27 mouse cellular contexts compared by ENCODE assay signal in the genomic region with DNA sequence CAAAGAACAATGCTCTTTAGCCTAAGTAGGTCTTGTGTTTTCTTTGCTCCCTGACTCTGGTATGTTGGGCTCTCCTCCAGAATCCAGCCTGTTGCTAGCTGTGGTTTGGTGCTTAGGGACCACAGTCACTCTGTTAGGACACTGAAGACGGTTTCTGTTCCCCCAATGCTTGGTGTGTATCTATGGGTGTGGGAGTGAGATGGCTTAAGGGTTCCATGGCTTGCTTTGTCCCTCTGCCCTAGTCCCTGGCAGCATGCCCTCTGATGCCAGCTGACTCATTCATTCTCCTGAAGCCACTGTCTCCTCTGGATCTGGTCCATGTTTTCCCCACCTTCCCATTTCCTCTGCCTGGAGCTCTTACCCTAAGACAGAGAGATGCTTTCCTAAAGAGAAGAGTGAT. TPM values are rescaled to one million over a fixed set of nuclear protein-coding genes. Genes with fewer than 3 reads are reported as not detected.
A peak's percentile ranks its signal among the peaks of the same experiment; 100 is the strongest.
DNase-seq lines count a peak whose midpoint lies in the region; ATAC-seq lines count a peak whose summit lies in the region.
"Had no signal": no experiment of that assay in that cellular context is flagged by ENCODE, and none has a peak within 500 bp of the region (broad histone marks: within the 10 kb centered on the region; RNA-seq: fewer than 3 reads in every experiment).

No protein-coding gene starts in this region.

- no peaks in the 10 kb centered on the region for H3K36me3 ChIP-seq in forebrain, embryonic 16.5 days (ENCODE audit: control insufficient read depth, insufficient read depth)
- H3K36me3 ChIP-seq: embryonic facial prominence, embryonic 15.5 days; forebrain, embryonic 10.5 days; heart, embryonic 12.5 days; hindbrain, embryonic 12.5 days had no signal

- 61% methylated on average over 1 of the region's 1 CpGs for WGBS in forebrain, embryonic 16.5 days

- H3K27ac ChIP-seq in forebrain, embryonic 16.5 days (ENCODE audit: low read length), result no peak overlapping the region
- H3K27ac ChIP-seq: embryonic facial prominence, embryonic 15.5 days; forebrain, embryonic 10.5 days; heart, adult 2 months; hindbrain, embryonic 12.5 days had no signal

- H3K9ac ChIP-seq in forebrain, embryonic 16.5 days (replicated peaks; ENCODE audit: low read depth, low read length), result no peak overlapping the region
- H3K9ac ChIP-seq: embryonic facial prominence, embryonic 15.5 days; heart, embryonic 12.5 days; hindbrain, embryonic 12.5 days had no signal

- peak; percentile 75 for ATAC-seq in megakaryocyte, adult 5-6 weeks (ENCODE audit: poor library complexity, severe bottlenecking)
- ATAC-seq in forebrain, embryonic 16.5 days, result no peak
- ATAC-seq: activated CD4-positive, CD25-positive, alpha-beta regulatory T cell, adult 4 months; forebrain, embryonic 14.5 days; hindbrain, embryonic 16.5 days; inflammation-experienced regulatory T-cells, adult 6 months; Patski had no signal

- no peak overlapping the region for H3K4me2 ChIP-seq in forebrain, embryonic 16.5 days (ENCODE audit: low read length)
- H3K4me2 ChIP-seq: embryonic facial prominence, embryonic 15.5 days; heart, embryonic 12.5 days; hindbrain, embryonic 12.5 days had no signal

- peak; percentile 54 to 62 for DNase-seq in cerebellum, postnatal 10 days
- no peak for DNase-seq in cerebellum, adult 8-10 months
- peak; percentile 39 for DNase-seq in 3134 (ENCODE audit: extremely low read depth, insufficient read length, low spot score)
- peak; percentile 82 for DNase-seq in Muller cell, postnatal 12 days (ENCODE audit: inconsistent ontology term)
- DNase-seq in heart, postnatal 10 days, result no peak
- DNase-seq: adrenal gland, postnatal 36 days; cerebellum, adult 9-10 months; embryo, embryonic 11 days; gastrocnemius, postnatal 10 days; heart, adult 2 months; heart, postnatal 36 days; kidney, adult 11 months had no signal

- intact Hi-C loops in heart, postnatal 10 days (cut with DNase I), result no loop called here

- no peak overlapping the region for H3K4me3 ChIP-seq in forebrain, embryonic 16.5 days (replicated peaks; ENCODE audit: low read length)
- H3K4me3 ChIP-seq: embryonic facial prominence, embryonic 15.5 days; erythroblast, embryonic 14.5 days; forebrain, embryonic 10.5 days; heart, adult 2 months; heart, embryonic 12.5 days; hindbrain, embryonic 12.5 days had no signal

- H3K27me3 ChIP-seq in forebrain, embryonic 16.5 days (replicated peaks; ENCODE audit: control insufficient read depth, insufficient read depth, low read length), result no peaks in the 10 kb centered on the region
- H3K27me3 ChIP-seq: embryonic facial prominence, embryonic 15.5 days; heart, embryonic 12.5 days; hindbrain, embryonic 12.5 days; Patski had no signal

- H3K9me3 ChIP-seq in forebrain, embryonic 16.5 days (ENCODE audit: control insufficient read depth, low read length), result no peaks in the 10 kb centered on the region
- H3K9me3 ChIP-seq: embryonic facial prominence, embryonic 15.5 days; forebrain, embryonic 10.5 days; heart, embryonic 12.5 days; hindbrain, embryonic 12.5 days had no signal

- no peaks in the 10 kb centered on the region for H3K4me1 ChIP-seq in forebrain, embryonic 16.5 days (replicated peaks; ENCODE audit: control insufficient read depth, insufficient read depth, low read length)
- H3K4me1 ChIP-seq: embryonic facial prominence, embryonic 15.5 days; forebrain, embryonic 10.5 days; hindbrain, embryonic 12.5 days had no signal

RNA-seq across cellular contexts. Expression of a gene that starts 24.8 kb away (rescaled TPM):
- 0.39 and 0.60 TPM in 2 replicates for total RNA-seq in megakaryocyte, adult 5-6 weeks (2015)
- total RNA-seq in megakaryocyte, adult 5-6 weeks (2017), result not detected in 2 replicates
- not detected in 2 replicates for polyA plus RNA-seq in forebrain, embryonic 16.5 days (2015; fragmentation: Nextera tagmentation; extraction: Ambion mirVana)
- not detected for total RNA-seq in heart, postnatal 10 days (2021)
- total RNA-seq: adrenal gland, adult 18-20 months; gastrocnemius, postnatal 10 days; gastrocnemius, postnatal 4 days; heart, adult 2 months; heart, postnatal 36 days had no signal
- polyA plus RNA-seq: embryonic facial prominence, embryonic 11.5 days; erythroblast, embryonic 14.5 days; forebrain, embryonic 10.5 days; forebrain, embryonic 14.5 days; heart, adult 2 months; hindbrain, embryonic 12.5 days had no signal

RNA-seq across cellular contexts. Expression of a gene that starts 40.2 kb away (rescaled TPM):
- not detected in 2 replicates for total RNA-seq in megakaryocyte, adult 5-6 weeks (2015)
- total RNA-seq in megakaryocyte, adult 5-6 weeks (2017), result not detected in 2 replicates
- not detected in 2 replicates for polyA plus RNA-seq in forebrain, embryonic 16.5 days (2015; fragmentation: Nextera tagmentation; extraction: Ambion mirVana)
- under 1 TPM; 0.05 to 0.17 TPM for total RNA-seq in heart, postnatal 10 days (2021)
- total RNA-seq: adrenal gland, postnatal 36 days had no signal
- polyA plus RNA-seq: activated CD4-positive, CD25-positive, alpha-beta regulatory T cell, adult 4 months; erythroblast, embryonic 14.5 days; forebrain, embryonic 14.5 days; hindbrain, embryonic 12.5 days; hindbrain, embryonic 16.5 days; inflammation-experienced regulatory T-cells, adult 6 months had no signal

Comparison
In these comparisons a context has a peak if more than half of its experiments do, and no peak if none do; other contexts are left out.
1. DNase-seq: peak in cerebellum, postnatal 10 days (2 of 2), 3134 (single experiment) and Muller cell, postnatal 12 days (single experiment); none in cerebellum, adult 8-10 months (single experiment) and heart, postnatal 10 days (0 of 2).